Comparison of ENCODE assay signal across 8 mouse cellular contexts in genomic region chr12:86305635-86306243, GRCm38 (mm10). TPM values are rescaled to one million over a fixed set of nuclear protein-coding genes. Genes with fewer than 3 reads are reported as not detected.
A peak's percentile ranks its signal among the peaks of the same experiment; 100 is the strongest.
DNase-seq lines count a peak whose midpoint lies in the region; ATAC-seq and TF ChIP-seq lines count a peak whose summit lies in the region.

No protein-coding gene starts in this region.

- peak; percentile 23 for TF ChIP-seq RAD21 in MEL (IDR thresholded peaks at IDR 0.05; ENCODE audit: low read depth, low read length)

- peak; percentile 73 for DNase-seq in CD4-positive, CD25-positive, alpha-beta regulatory T cell, adult 2 months (ENCODE audit: low read depth, low spot score)
- DNase-seq in MEL (ENCODE audit: low read depth, low spot score): peak; percentile 83
- peak; percentile 59 for DNase-seq in lung, embryonic 14.5 days
- peak; percentile 28 for DNase-seq in retina, postnatal 1 day
- DNase-seq in layer of hippocampus, adult 8-10 months (ENCODE audit: low spot score in 2 of 2): no peak
- no peak for DNase-seq in ovary, postnatal 10 days (ENCODE audit: low spot score)

- H3K9ac ChIP-seq in MEL (ENCODE audit: control insufficient read depth, low read depth, low read length, poor library complexity, severe bottlenecking): peak overlapping the region; percentile 68
- H3K9ac ChIP-seq in forebrain, embryonic 13.5 days: no peak overlapping the region
- no peak overlapping the region for H3K9ac ChIP-seq in intestine, embryonic 15.5 days
- peak overlapping the region; percentile 11; the same call in 1 of the 2 replicates for H3K9ac ChIP-seq in lung, embryonic 14.5 days

- no peak for TF ChIP-seq EP300 in MEL (IDR thresholded peaks at IDR 0.05; ENCODE audit: low read depth in 1 of 2, low read length in 2 of 2)

- 27% methylated on average over 15 of the region's 15 CpGs for WGBS in forebrain, embryonic 13.5 days
- WGBS in intestine, embryonic 15.5 days: 16% methylated on average over 15 of the region's 15 CpGs
- 19% methylated on average over 15 of the region's 15 CpGs for WGBS in lung, embryonic 14.5 days

- peak overlapping the region; percentile 65 for H3K27ac ChIP-seq in MEL (ENCODE audit: control insufficient read depth, low read depth, low read length)
- H3K27ac ChIP-seq in forebrain, embryonic 13.5 days: no peak overlapping the region
- no peak overlapping the region for H3K27ac ChIP-seq in intestine, embryonic 15.5 days
- no peak overlapping the region for H3K27ac ChIP-seq in lung, embryonic 14.5 days (ENCODE audit: low read depth)

- H3K9me3 ChIP-seq in MEL (replicated peaks; ENCODE audit: insufficient read depth, low read length): no peaks in the 10 kb centered on the region
- no peaks in the 10 kb centered on the region for H3K9me3 ChIP-seq in forebrain, embryonic 13.5 days (replicated peaks)
- H3K9me3 ChIP-seq in intestine, embryonic 15.5 days: no peaks in the 10 kb centered on the region
- no peaks in the 10 kb centered on the region for H3K9me3 ChIP-seq in lung, embryonic 14.5 days (ENCODE audit: low read depth, low read length)

- H3K4me1 ChIP-seq in MEL (ENCODE audit: control insufficient read depth in 1 of 2, insufficient read depth in 2 of 2, low read length in 2 of 2): peaks cover 0 to 3% of the 10 kb centered on the region in 2 experiments; a peak in 1 of 4 replicates
- H3K4me1 ChIP-seq in forebrain, embryonic 13.5 days: no peaks in the 10 kb centered on the region
- no peaks in the 10 kb centered on the region for H3K4me1 ChIP-seq in intestine, embryonic 15.5 days (replicated peaks)
- H3K4me1 ChIP-seq in lung, embryonic 14.5 days (ENCODE audit: insufficient read depth): no peaks in the 10 kb centered on the region

- TF ChIP-seq POLR2A in MEL (IDR thresholded peaks at IDR 0.05; ENCODE audit: control insufficient read depth in 1 of 2, insufficient read depth in 1 of 2, low read depth in 1 of 2, low read length in 2 of 2, poor library complexity in 1 of 2): peak; percentile 41 to 67; a peak in 2 of 4 replicates

- ATAC-seq in forebrain, embryonic 13.5 days: no peak
- ATAC-seq in intestine, embryonic 15.5 days: peak; percentile 66; the same call in 1 of the 2 replicates
- ATAC-seq in lung, embryonic 14.5 days (ENCODE audit: insufficient read depth): peak; percentile 63; the same call in 1 of the 2 replicates

- peak overlapping the region; percentile 72 to 90 for H3K4me3 ChIP-seq in MEL (ENCODE audit: control insufficient read depth in 1 of 2, insufficient read depth in 1 of 2, low read depth in 2 of 2, low read length in 2 of 2)
- H3K4me3 ChIP-seq in forebrain, embryonic 13.5 days: no peak overlapping the region
- peak overlapping the region; percentile 13 for H3K4me3 ChIP-seq in intestine, embryonic 15.5 days (replicated peaks)
- peak overlapping the region; percentile 30 for H3K4me3 ChIP-seq in lung, embryonic 14.5 days (ENCODE audit: low read depth, low read length)

- H3K27me3 ChIP-seq in MEL (ENCODE audit: control insufficient read depth in 1 of 2, insufficient read depth in 2 of 2, low read length in 2 of 2): no peaks in the 10 kb centered on the region
- no peaks in the 10 kb centered on the region for H3K27me3 ChIP-seq in forebrain, embryonic 13.5 days
- no peaks in the 10 kb centered on the region for H3K27me3 ChIP-seq in intestine, embryonic 15.5 days (replicated peaks)
- no peaks in the 10 kb centered on the region for H3K27me3 ChIP-seq in lung, embryonic 14.5 days (ENCODE audit: insufficient read depth, low read length)

- H3K79me2 ChIP-seq in MEL (ENCODE audit: control insufficient read depth, insufficient read depth, low read length, poor library complexity): no peaks in the 10 kb centered on the region

- H3K36me3 ChIP-seq in MEL (ENCODE audit: control insufficient read depth in 1 of 2, insufficient read depth in 2 of 2, low read length in 2 of 2): no peaks in the 10 kb centered on the region
- no peaks in the 10 kb centered on the region for H3K36me3 ChIP-seq in forebrain, embryonic 13.5 days (ENCODE audit: poor library complexity, severe bottlenecking)
- H3K36me3 ChIP-seq in intestine, embryonic 15.5 days: no peaks in the 10 kb centered on the region
- no peaks in the 10 kb centered on the region for H3K36me3 ChIP-seq in lung, embryonic 14.5 days (ENCODE audit: insufficient read depth)

- H3K4me2 ChIP-seq in forebrain, embryonic 13.5 days: peak overlapping the region; percentile 39
- peak overlapping the region; percentile 53 for H3K4me2 ChIP-seq in intestine, embryonic 15.5 days (replicated peaks)
- H3K4me2 ChIP-seq in lung, embryonic 14.5 days: peak overlapping the region; percentile 56

- TF ChIP-seq CTCF in MEL (IDR thresholded peaks at IDR 0.05 in 2 of 3, conservative IDR thresholded peaks at IDR 0.05 in 1 of 3; ENCODE audit: control insufficient read depth in 1 of 3, insufficient read depth in 1 of 3, low read depth in 2 of 3, low read length in 3 of 3, poor library complexity in 1 of 3, severe bottlenecking in 1 of 3): peak; percentile 7 to 54 (median 43); a peak in 4 of 6 replicates
- peak; percentile 55 for TF ChIP-seq CTCF in lung, embryonic 14.5 days (IDR thresholded peaks at IDR 0.05; ENCODE audit: low read depth)

TF ChIP-seq in MEL, 35 proteins besides CTCF, POLR2A, EP300 and RAD21:
- TF ChIP-seq TAL1 (IDR thresholded peaks at IDR 0.05; ENCODE audit: low read length) (no peak), ZKSCAN1 (IDR thresholded peaks at IDR 0.05; ENCODE audit: low read depth, low read length) (no peak), POLR2AphosphoS2 (IDR thresholded peaks at IDR 0.05; ENCODE audit: low read length) (no peak), GATA1 (IDR thresholded peaks at IDR 0.05; ENCODE audit: low read depth, low read length) (no peak), BHLHE40 (IDR thresholded peaks at IDR 0.05; ENCODE audit: borderline replicate concordance, low read depth, low read length) (no peak), ZC3H11A (IDR thresholded peaks at IDR 0.05; ENCODE audit: low read depth, low read length) (no peak), E2F4 (IDR thresholded peaks at IDR 0.05; ENCODE audit: borderline replicate concordance, low read depth, low read length) (no peak), MEF2A (IDR thresholded peaks at IDR 0.05; ENCODE audit: extremely low read depth, insufficient replicate concordance, low read depth, low read length, poor library complexity, severe bottlenecking) (no peak), SMC3 (IDR thresholded peaks at IDR 0.05; ENCODE audit: low read depth, low read length) (0 out of 2 replicates have a peak, but pooled peaks have one; percentile 12), JUND (IDR thresholded peaks at IDR 0.05; ENCODE audit: low read depth, low read length) (no peak), MAZ (IDR thresholded peaks at IDR 0.05; ENCODE audit: low read depth, low read length) (no peak), TBP (IDR thresholded peaks at IDR 0.05; ENCODE audit: low read depth, low read length) (0 out of 2 replicates have a peak, but pooled peaks have one; percentile 23), NELFE (IDR thresholded peaks at IDR 0.05; ENCODE audit: low read depth, low read length) (peak; percentile 57; the same call in 1 of the 2 replicates), UBTF (IDR thresholded peaks at IDR 0.05; ENCODE audit: borderline replicate concordance, insufficient read depth, low read depth, low read length) (no peak), ZMIZ1 (IDR thresholded peaks at IDR 0.05; ENCODE audit: low read depth, low read length) (no peak; the same call in 1 of the 2 replicates), NRF1 (IDR thresholded peaks at IDR 0.05; ENCODE audit: insufficient read depth, low read depth, low read length, poor library complexity, severe bottlenecking) (no peak), ELF1 (IDR thresholded peaks at IDR 0.05; ENCODE audit: low read depth, low read length) (peak; percentile 50), HCFC1 (IDR thresholded peaks at IDR 0.05; ENCODE audit: low read depth, low read length) (no peak), GABPA (IDR thresholded peaks at IDR 0.05; ENCODE audit: low read depth, low read length) (no peak), MAX (IDR thresholded peaks at IDR 0.05; ENCODE audit: low read length) (no peak), MAFK (IDR thresholded peaks at IDR 0.05; ENCODE audit: borderline replicate concordance, low read depth, low read length) (no peak), USF2 (IDR thresholded peaks at IDR 0.05; ENCODE audit: borderline replicate concordance in 1 of 2, insufficient read depth in 1 of 2, low read depth in 1 of 2, low read length in 2 of 2) (no peak), CHD1 (IDR thresholded peaks at IDR 0.05; ENCODE audit: low read depth, low read length) (no peak), RCOR1 (IDR thresholded peaks at IDR 0.05; ENCODE audit: low read depth, low read length) (no peak), KAT2A (conservative IDR thresholded peaks at IDR 0.05; ENCODE audit: low read depth, low read length) (no peak), USF1 (IDR thresholded peaks at IDR 0.05; ENCODE audit: low read depth, low read length) (no peak)

RNA-seq across cellular contexts. Expression of gene Esrrb, which starts 55.2 kb away (rescaled TPM):
- total RNA-seq in MEL (2012; rRNA removed): not detected in 2 replicates
- not detected for polyA plus RNA-seq in MEL (2012; ENCODE audit: insufficient read depth in 1 of 2, insufficient read length in 2 of 2, low read depth in 1 of 2, low replicate concordance in 2 of 2, missing spikeins in 1 of 2)
- 0.05 and 0.13 TPM in 2 replicates for polyA plus RNA-seq in forebrain, embryonic 13.5 days (2015; fragmentation: Nextera tagmentation; extraction: Ambion mirVana)
- 0.27 and 0.39 TPM in 2 replicates for polyA plus RNA-seq in intestine, embryonic 15.5 days (2015; fragmentation: Nextera tagmentation; extraction: Ambion mirVana)
- 0.17 and 0.35 TPM in 2 replicates for polyA plus RNA-seq in lung, embryonic 14.5 days (2014; fragmentation: Nextera tagmentation; extraction: Ambion mirVana)
- total RNA-seq in layer of hippocampus, adult 8-10 months (2022): 1 to 10 TPM in 3 of 4 experiments, under 1 TPM in 1; 0.98 to 1.9 (median 1.5) TPM

Comparison
In these comparisons a context has a peak if more than half of its experiments do, and no peak if none do; other contexts are left out.
1. DNase-seq: peak in CD4-positive, CD25-positive, alpha-beta regulatory T cell, adult 2 months (single experiment), MEL (single experiment), lung, embryonic 14.5 days (single experiment) and retina, postnatal 1 day (single experiment); none in layer of hippocampus, adult 8-10 months (0 of 2) and ovary, postnatal 10 days (single experiment).
2. H3K9ac ChIP-seq: peak in MEL (single experiment) and lung, embryonic 14.5 days (single experiment); none in forebrain, embryonic 13.5 days (single experiment) and intestine, embryonic 15.5 days (single experiment).
3. Peak in every context shown above with its lines, with median percentiles within 50 percentile points of each other: H3K4me2 ChIP-seq.